Mouse (Mus musculus) forebrain, embryonic 11.5 days (tissue): ENCODE measurements around the gene Poc1b. TPM values are rescaled to one million over a fixed set of nuclear protein-coding genes. Genes with fewer than 3 reads are reported as not detected.
A peak's percentile ranks its signal among the peaks of the same experiment; 100 is the strongest.

Experiments used
- ATAC-seq: fragments of 200-750 bp; cut with Nextera tagmentation; replicated peaks from 2 replicates; pipeline ENCODE4 v1.8.0; 2017; ENCODE audit warnings: moderate TSS enrichment; ENCODE audit not compliant: low FRiP score
- DNase-seq: peaks from one replicate; pipeline ENCODE4 v3.0.0-alpha.2; 2017; ENCODE audit warnings: low spot score
- H3K27ac ChIP-seq: fragments of 300-500 bp; sonication (generic); 2 replicates; pipeline ENCODE4 v1.5.1; 2014; ENCODE audit warnings: low read depth, low read length
- H3K27me3 ChIP-seq: fragments of 300-500 bp; sonication (generic); 2 replicates; pipeline ENCODE4 v1.6.1; 2014; ENCODE audit warnings: mild to moderate bottlenecking, low read length, mixed read lengths; ENCODE audit not compliant: control insufficient read depth, insufficient read depth
- H3K36me3 ChIP-seq: fragments of 300-500 bp; sonication (generic); 2 replicates; pipeline ENCODE4 v1.6.1; 2014; ENCODE audit warnings: mild to moderate bottlenecking, low read length, moderate library complexity, mixed read lengths; ENCODE audit not compliant: control insufficient read depth, insufficient read depth
- H3K4me1 ChIP-seq: fragments of 300-500 bp; sonication (generic); replicated peaks from 2 replicates; pipeline ENCODE4 v1.6.1; 2014; ENCODE audit warnings: low read length, mixed read lengths; ENCODE audit not compliant: control insufficient read depth, insufficient read depth
- H3K4me2 ChIP-seq: fragments of 300-500 bp; sonication (generic); 2 replicates; pipeline ENCODE4 v1.6.1; 2014; ENCODE audit warnings: low read depth, mild to moderate bottlenecking, low read length, moderate library complexity, mixed read lengths; ENCODE audit not compliant: severe bottlenecking
- H3K4me3 ChIP-seq: fragments of 300-500 bp; sonication (generic); 2 replicates; pipeline ENCODE4 v1.5.1; 2014; ENCODE audit warnings: low read depth, low read length
- H3K9ac ChIP-seq: fragments of 300-500 bp; sonication (generic); 2 replicates; pipeline ENCODE4 v1.6.1; 2014; ENCODE audit warnings: low read length
- H3K9me3 ChIP-seq: fragments of 300-500 bp; sonication (generic); 2 replicates; pipeline ENCODE4 v1.6.1; 2016; ENCODE audit warnings: low read length, mixed read lengths; ENCODE audit not compliant: control insufficient read depth
- WGBS: fragments of 180-500 bp; shearing (Covaris S2); extraction: QIAGEN DNeasy Blood & Tissue Kit; methylation state at CpG from one replicate; pipeline ENCODE4 v1.1.7; 2014; 5-methylcytosine and 5-hydroxymethylcytosine counted together
- polyA plus RNA-seq: library from polyadenylated mRNA; unstranded; fragments of >200 nt; fragmentation: Nextera tagmentation; extraction: Ambion mirVana; gene quantifications from 2 replicates; pipeline ENCODE4 v1.2.1, GENCODE M21; 2014

Poc1b gene
- polyA plus RNA-seq, 1 experiment from 2014 or later: 42.7 TPM

GRCm38 (mm10) chr10:99107964-99108363 lies 1.1 kb downstream of the Poc1b start, which contains the start of gene Galnt4:
Gene Galnt4, plus strand, starts transcription at chr10:99108159.
- Histone ChIP-seq H3K4me1 (peaks cover 2% of the 10 kb centered on the region; the same call in 1 of the 2 replicates), H3K9ac (peak within 1 kb of the TSS; percentile 89), H3K27me3 (no peaks in the 10 kb centered on the region), H3K27ac (peak within 1 kb of the TSS; percentile 80), H3K36me3 (peaks cover 3% of the 10 kb centered on the region; the same call in 1 of the 2 replicates), H3K9me3 (no peaks in the 10 kb centered on the region), H3K4me2 (peak within 1 kb of the TSS; percentile 85), H3K4me3 (peak within 1 kb of the TSS; percentile 89)
- peak; percentile 87 for DNase-seq
- WGBS: 0% methylated on average over 22 of the region's 22 CpGs
- peak; percentile 83 for ATAC-seq

- 36% methylated on average over 12 of the region's 12 CpGs for WGBS
- DNase-seq (no peak), ATAC-seq (no peak)
- Histone ChIP-seq H3K4me1 (peaks cover 2% of the 10 kb centered on the region; the same call in 1 of the 2 replicates), H3K4me3 (peak overlapping the region; percentile 89), H3K9me3 (no peaks in the 10 kb centered on the region), H3K9ac (peak overlapping the region; percentile 89), H3K27me3 (no peaks in the 10 kb centered on the region), H3K27ac (no peak overlapping the region), H3K4me2 (peak overlapping the region; percentile 85), H3K36me3 (peaks cover 3% of the 10 kb centered on the region; the same call in 1 of the 2 replicates)
Measured at GRCm38 (mm10) chr10:99108431-99108982, 1.7 kb downstream of the Poc1b start.

- Histone ChIP-seq H3K9ac (no peak overlapping the region), H3K9me3 (no peaks in the 10 kb centered on the region), H3K27ac (no peak overlapping the region), H3K27me3 (no peaks in the 10 kb centered on the region), H3K4me2 (no peak overlapping the region), H3K4me3 (no peak overlapping the region), H3K36me3 (peaks cover 3% of the 10 kb centered on the region; the same call in 1 of the 2 replicates), H3K4me1 (peaks cover 2% of the 10 kb centered on the region; the same call in 1 of the 2 replicates)
- ATAC-seq (no peak), DNase-seq (no peak)
- WGBS: 63% methylated on average over 3 of the region's 3 CpGs
Measured at GRCm38 (mm10) chr10:99113533-99113932, 6.7 kb downstream of the Poc1b start.

GRCm38 (mm10) chr10:99114295-99114694 lies 7.5 kb downstream of the Poc1b start:
- no peak for DNase-seq
- H3K9ac ChIP-seq: no peak overlapping the region
- 90% methylated on average over 8 of the region's 8 CpGs for WGBS
- no peak for ATAC-seq
- no peak overlapping the region for H3K4me2 ChIP-seq
- H3K27me3 ChIP-seq: no peaks in the 10 kb centered on the region
- H3K4me1 ChIP-seq: no peaks in the 10 kb centered on the region
- H3K4me3 ChIP-seq: no peak overlapping the region
- H3K27ac ChIP-seq: no peak overlapping the region
- H3K36me3 ChIP-seq: peaks cover 3% of the 10 kb centered on the region; the same call in 1 of the 2 replicates
- no peaks in the 10 kb centered on the region for H3K9me3 ChIP-seq

- no peak overlapping the region for H3K4me2 ChIP-seq
- no peaks in the 10 kb centered on the region for H3K9me3 ChIP-seq
- H3K4me1 ChIP-seq: no peaks in the 10 kb centered on the region
- WGBS: 70% methylated on average over 18 of the region's 18 CpGs
- DNase-seq (peak; percentile 50), ATAC-seq (no peak)
- no peaks in the 10 kb centered on the region for H3K27me3 ChIP-seq
- H3K27ac ChIP-seq: no peak overlapping the region
- H3K36me3 ChIP-seq: no peaks in the 10 kb centered on the region
- H3K9ac ChIP-seq: no peak overlapping the region
- H3K4me3 ChIP-seq: no peak overlapping the region
Measured at GRCm38 (mm10) chr10:99115471-99116236, 8.8 kb downstream of the Poc1b start.

GRCm38 (mm10) chr10:99116237-99116632 lies 9.4 kb downstream of the Poc1b start:
- no peak overlapping the region for H3K4me2 ChIP-seq
- ATAC-seq (no peak), DNase-seq (peak; percentile 15)
- no peak overlapping the region for H3K9ac ChIP-seq
- no peaks in the 10 kb centered on the region for H3K9me3 ChIP-seq
- H3K27me3 ChIP-seq: no peaks in the 10 kb centered on the region
- H3K4me1 ChIP-seq: no peaks in the 10 kb centered on the region
- H3K27ac ChIP-seq: no peak overlapping the region
- WGBS: 72% methylated on average over 8 of the region's 8 CpGs
- no peaks in the 10 kb centered on the region for H3K36me3 ChIP-seq
- no peak overlapping the region for H3K4me3 ChIP-seq

GRCm38 (mm10) chr10:99116650-99117615 lies 10.1 kb downstream of the Poc1b start:
- DNase-seq (no peak), ATAC-seq (no peak)
- Histone ChIP-seq H3K27ac (no peak overlapping the region), H3K4me1 (no peaks in the 10 kb centered on the region), H3K4me3 (no peak overlapping the region), H3K9ac (no peak overlapping the region), H3K4me2 (no peak overlapping the region), H3K36me3 (no peaks in the 10 kb centered on the region), H3K9me3 (no peaks in the 10 kb centered on the region), H3K27me3 (no peaks in the 10 kb centered on the region)
- WGBS: 94% methylated on average over 16 of the region's 16 CpGs

- ATAC-seq: no peak
- no peaks in the 10 kb centered on the region for H3K27me3 ChIP-seq
- WGBS: 86% methylated on average over 10 of the region's 10 CpGs
Measured at GRCm38 (mm10) chr10:99117876-99118275, 11.0 kb downstream of the Poc1b start.

More at GRCm38 (mm10) chr10:99117876-99118275, 11.0 kb downstream of the Poc1b start:
- Histone ChIP-seq H3K4me3 (no peak overlapping the region), H3K27ac (no peak overlapping the region), H3K4me1 (no peaks in the 10 kb centered on the region), H3K9me3 (no peaks in the 10 kb centered on the region), H3K9ac (no peak overlapping the region), H3K36me3 (no peaks in the 10 kb centered on the region), H3K4me2 (no peak overlapping the region)
- DNase-seq: no peak
